ENCODE assay signal across 8 mouse cellular contexts in the genomic region with DNA sequence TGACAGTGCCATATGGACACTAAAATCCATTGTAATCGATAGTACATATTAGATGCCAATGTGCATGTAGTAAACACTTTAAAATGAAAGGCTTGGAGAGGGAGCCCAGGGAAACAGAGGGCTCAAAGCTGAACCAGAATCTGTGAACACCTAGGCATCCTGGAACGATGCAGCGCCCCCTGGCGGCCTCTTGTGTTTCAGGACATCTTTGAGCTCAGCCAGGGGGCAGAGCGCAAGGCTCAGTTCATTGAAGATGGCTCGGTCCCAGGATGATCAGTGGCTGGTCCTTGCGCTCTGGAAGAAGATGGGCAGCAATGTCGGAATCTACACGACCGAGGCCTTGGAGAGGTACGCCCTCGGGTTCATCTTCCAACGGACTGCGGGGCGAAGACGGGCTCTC. TPM values are rescaled to one million over a fixed set of nuclear protein-coding genes. Genes with fewer than 3 reads are reported as not detected.
DNase-seq lines count a peak whose midpoint lies in the region; ATAC-seq and TF ChIP-seq lines count a peak whose summit lies in the region.
"Not testable (repeated sequence)": the region's sequence is repeated elsewhere in the genome, so short reads cannot be mapped to it uniquely, and the experiment has no call there.

Gene Hbq1a, plus strand, starts transcription at position 205 of the 400 bp plus-strand sequence.

- H3K27me3 ChIP-seq in E14TG2a.4 (ENCODE audit: insufficient read depth, low read length): peaks cover 39% of the 10 kb centered on the region
- not testable (repeated sequence) for H3K27me3 ChIP-seq in forebrain, embryonic 14.5 days (replicated peaks; ENCODE audit: control insufficient read depth, insufficient read depth, low read length); myocyte (ENCODE audit: control insufficient read depth, insufficient read depth, insufficient read length)
- peaks cover 42% of the 10 kb centered on the region for H3K27me3 ChIP-seq in liver, embryonic 12.5 days (replicated peaks)

- peak; percentile 70 for ATAC-seq in forebrain, embryonic 14.5 days
- ATAC-seq in liver, embryonic 12.5 days: not testable (repeated sequence)

- not testable (repeated sequence) for H3K36me3 ChIP-seq in E14TG2a.4 (ENCODE audit: insufficient read depth, low read length); forebrain, embryonic 14.5 days (ENCODE audit: control insufficient read depth, insufficient read depth, low read length); myocyte (ENCODE audit: control insufficient read depth, insufficient read depth)
- H3K36me3 ChIP-seq in liver, embryonic 12.5 days: peaks cover 43% of the 10 kb centered on the region

- H3K27ac ChIP-seq in forebrain, embryonic 14.5 days (ENCODE audit: low read depth, low read length): not testable (repeated sequence)
- peak within 1 kb of the TSS; percentile 90 for H3K27ac ChIP-seq in liver, embryonic 12.5 days

- intact Hi-C loops in heart, postnatal 36 days (cut with DNase I): loop anchor here (2.0 to 5.0 kb wide), 2 partner anchors 19 to 118 kb away; no protein-coding TSS in a partner anchor

- TF ChIP-seq POLR2A in myocyte (IDR thresholded peaks at IDR 0.05; ENCODE audit: insufficient read length, low read depth): not testable (repeated sequence)

- not testable (repeated sequence) for H3ac ChIP-seq in myocyte (ENCODE audit: control insufficient read depth, insufficient read length)

- H3K9ac ChIP-seq in forebrain, embryonic 14.5 days (ENCODE audit: low read length): not testable (repeated sequence)
- H3K9ac ChIP-seq in liver, embryonic 12.5 days: peak within 1 kb of the TSS; percentile 68

- 8% methylated on average over 16 of the region's 16 CpGs for WGBS in forebrain, embryonic 14.5 days
- 5% methylated on average over 16 of the region's 16 CpGs for WGBS in liver, embryonic 12.5 days (ENCODE audit: insufficient replicate concordance)

- DNase-seq in cerebellum, adult 18-20 months: peak; percentile 65 to 76
- peak; percentile 59 for DNase-seq in forebrain, embryonic 14.5 days (ENCODE audit: low spot score)
- peak; percentile 51 to 61 for DNase-seq in heart, postnatal 36 days
- peak; percentile 80 to 84 for DNase-seq in kidney, postnatal 4 days
- DNase-seq in spleen, postnatal 14 days (ENCODE audit: low spot score in 2 of 2): peak; percentile 59 to 67

- peak within 1 kb of the TSS; percentile 39; the same call in 1 of the 2 replicates for H3K4me2 ChIP-seq in forebrain, embryonic 14.5 days (ENCODE audit: low read length)
- peak within 1 kb of the TSS; percentile 66 for H3K4me2 ChIP-seq in liver, embryonic 12.5 days
- H3K4me2 ChIP-seq in myocyte (ENCODE audit: low read depth): peak within 1 kb of the TSS; percentile 38

- H3K4me3 ChIP-seq in E14TG2a.4 (replicated peaks; ENCODE audit: low read length): peak within 1 kb of the TSS; percentile 54
- H3K4me3 ChIP-seq in forebrain, embryonic 14.5 days (ENCODE audit: low read depth, low read length); myocyte: not testable (repeated sequence)
- peak within 1 kb of the TSS; percentile 46 for H3K4me3 ChIP-seq in liver, embryonic 12.5 days

- H3K4me1 ChIP-seq in E14TG2a.4 (replicated peaks; ENCODE audit: low read depth, low read length); forebrain, embryonic 14.5 days (ENCODE audit: control insufficient read depth, insufficient read depth, low read length): not testable (repeated sequence)
- H3K4me1 ChIP-seq in liver, embryonic 12.5 days: peaks cover 39% of the 10 kb centered on the region

- H3K9me3 ChIP-seq in E14TG2a.4 (ENCODE audit: low read length); forebrain, embryonic 14.5 days (replicated peaks; ENCODE audit: control insufficient read depth, low read length); liver, embryonic 12.5 days (replicated peaks): not testable (repeated sequence)

- H3K79me2 ChIP-seq in myocyte (ENCODE audit: control insufficient read depth, insufficient read depth): not testable (repeated sequence)

- peak; percentile 55 for TF ChIP-seq CTCF in E14TG2a.4 (conservative IDR thresholded peaks at IDR 0.05; ENCODE audit: low read length)

RNA-seq across cellular contexts. Expression of gene Hbq1a, which starts in this region (rescaled TPM):
- 0.63 and 0.75 TPM in 2 replicates for polyA plus RNA-seq in forebrain, embryonic 14.5 days (2014; fragmentation: Nextera tagmentation; extraction: Ambion mirVana)
- under 1 TPM; 0.75 to 0.76 TPM for total RNA-seq in heart, postnatal 36 days (2021)
- polyA plus RNA-seq in liver, embryonic 12.5 days (2016; fragmentation: Nextera tagmentation; extraction: Ambion mirVana): 4.2 and 5.2 TPM in 2 replicates
- polyA plus RNA-seq in myocyte (2012; fragmentation: generic; extraction: Trizol): 0.24 TPM

Comparison
In these comparisons a context has a peak if more than half of its experiments do, and no peak if none do; other contexts are left out.
1. Peak in DNase-seq, ATAC-seq and H3K4me2 ChIP-seq in forebrain, embryonic 14.5 days; RNA of the gene not detected or under 1 TPM.
2. Peak in DNase-seq in heart, postnatal 36 days; RNA of the gene not detected or under 1 TPM.